Mouse (Mus musculus) kidney, adult 11 months (tissue): ENCODE data around the gene Jph4.
A peak's percentile ranks its signal among the peaks of the same experiment; 100 is the strongest.

Source experiments
- DNase-seq: peaks from one replicate; pipeline ENCODE4 v3.0.0; 2022

The Jph4 gene

DNA sequence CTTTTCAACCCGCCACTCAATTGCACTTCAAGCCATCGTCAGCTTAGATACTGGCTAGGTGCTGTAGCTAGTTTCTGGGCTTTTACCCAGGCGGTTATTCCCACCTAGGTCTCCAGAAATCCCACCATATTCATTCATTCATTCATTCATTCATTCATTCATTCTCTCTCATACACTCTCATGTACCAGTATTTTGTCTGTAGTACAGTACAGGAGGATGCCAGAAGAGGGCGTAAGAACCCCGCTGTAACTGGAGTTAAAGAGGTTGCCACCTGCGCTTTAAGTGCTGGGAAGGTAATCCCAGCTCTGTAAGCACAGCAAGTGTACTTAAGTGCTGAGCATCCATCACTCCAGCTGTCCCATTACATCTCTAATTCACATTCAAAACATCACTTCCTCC, 22.8 kb downstream of the Jph4 start:
- DNase-seq: no peak

DNA sequence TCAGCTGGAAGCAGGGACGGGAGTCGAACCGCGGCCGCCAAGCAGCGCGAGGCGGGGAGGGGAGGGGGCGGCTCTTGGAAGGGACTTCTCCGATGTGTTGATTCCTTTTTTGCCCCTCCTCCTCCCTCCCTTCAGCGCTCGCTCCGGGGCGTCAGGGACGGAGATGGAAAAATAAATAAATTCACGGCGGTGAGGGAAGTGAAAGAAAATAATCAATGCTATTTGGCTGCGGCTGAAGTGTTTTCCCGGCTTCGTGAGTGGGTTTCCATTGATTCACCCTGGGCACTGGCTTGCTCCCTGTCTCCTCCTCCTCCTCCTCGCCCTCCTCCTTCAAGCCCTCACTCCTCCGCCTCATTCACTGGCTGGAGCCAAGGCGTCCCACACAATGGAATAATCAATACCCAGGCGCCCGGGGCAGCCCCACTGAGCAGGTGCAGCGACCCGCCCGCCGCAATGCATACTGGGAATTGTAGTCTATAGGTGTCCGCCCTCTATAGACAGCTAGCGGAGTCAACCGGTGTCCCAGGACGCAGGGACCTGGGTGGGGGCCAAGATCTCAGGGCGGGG, 24.6 kb downstream of the Jph4 start, which contains the start of gene Zfhx2:
Zfhx2 (minus strand) TSS at position 314 of the 567 bp plus-strand sequence.
- DNase-seq: peak; percentile 97

- DNase-seq: no peak
These were observed 25.4 kb downstream of the Jph4 start for GRCm38 (mm10) chr14:55091209-55091865.

- DNase-seq: no peak
These were observed 27.4 kb downstream of the Jph4 start for GRCm38 (mm10) chr14:55089199-55089947.

GRCm38 (mm10) chr14:55086009-55086514, 30.7 kb downstream of the Jph4 start:
- no peak for DNase-seq

- peak; percentile 78 for DNase-seq
These were observed 31.3 kb downstream of the Jph4 start for GRCm38 (mm10) chr14:55085324-55086008.

- DNase-seq: peak; percentile 66
These were observed 33.3 kb downstream of the Jph4 start for GRCm38 (mm10) chr14:55083481-55083880.

DNA sequence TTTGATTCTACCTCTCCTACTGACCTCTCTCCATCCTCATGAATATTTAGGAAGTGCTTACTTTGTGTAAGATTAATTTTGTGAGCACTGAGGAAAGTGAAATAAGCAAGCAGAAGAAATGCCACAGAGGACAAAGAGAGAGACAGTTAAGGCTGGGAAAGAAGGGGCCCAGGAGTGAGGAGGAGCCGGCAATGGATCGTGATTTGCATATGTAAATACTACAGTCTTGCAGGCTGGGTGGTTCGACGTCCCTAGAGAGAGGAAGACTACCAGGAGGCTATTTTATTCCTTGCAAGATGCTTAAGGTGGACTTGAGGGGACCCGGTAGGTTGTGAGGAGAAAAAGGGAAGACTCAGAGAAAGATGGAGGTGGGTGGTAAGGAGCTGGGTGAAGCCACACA, 35.6 kb downstream of the Jph4 start:
- DNase-seq: no peak

GRCm38 (mm10) chr14:55079214-55079970, 37.3 kb downstream of the Jph4 start:
- DNase-seq: peak; percentile 48

- no peak for DNase-seq
These were observed 38.3 kb downstream of the Jph4 start for GRCm38 (mm10) chr14:55078366-55078989.

DNA sequence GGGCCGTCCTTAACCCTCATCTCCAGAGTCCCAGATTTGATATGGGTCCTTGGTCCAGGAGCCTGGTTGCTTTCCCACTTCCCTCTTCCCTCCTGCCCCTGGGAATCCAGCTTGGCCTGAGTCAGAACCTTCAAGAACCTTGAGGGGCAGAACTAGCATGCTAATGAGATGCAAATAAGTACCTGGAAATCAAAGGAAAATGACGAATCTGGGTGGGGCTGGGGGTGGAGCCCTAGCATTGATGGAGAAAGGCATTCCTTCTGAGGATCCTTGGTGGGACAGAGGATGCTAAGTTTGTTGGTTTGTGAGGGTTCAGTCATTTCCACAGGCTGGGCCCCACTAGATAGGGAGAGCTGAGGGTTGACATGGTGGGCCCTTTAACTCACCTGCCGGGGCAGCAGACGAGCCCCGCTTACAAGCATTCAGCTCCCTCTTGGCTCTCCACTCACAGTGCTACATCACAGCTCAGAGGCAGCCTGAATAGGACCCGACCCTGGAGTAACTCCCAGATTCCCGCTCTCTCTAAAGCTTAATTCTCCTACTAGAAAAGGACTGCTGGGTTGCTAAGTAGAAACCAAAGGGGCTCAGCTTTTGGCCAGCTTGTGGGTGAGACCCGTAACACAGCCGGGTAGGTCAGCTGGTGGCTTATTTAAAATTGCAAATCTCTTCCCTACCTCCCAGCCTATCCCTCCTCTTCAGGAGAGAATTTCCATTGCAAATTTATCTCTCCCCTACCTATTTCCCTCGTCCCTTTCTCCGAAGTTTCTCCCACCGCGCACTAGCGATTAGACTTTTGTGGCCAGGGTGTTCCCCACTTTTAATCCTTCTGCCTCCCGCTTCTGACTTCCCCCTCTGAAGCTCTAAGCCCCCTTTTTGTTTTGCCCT, 39.0 kb downstream of the Jph4 start:
- DNase-seq: no peak

- no peak for DNase-seq
These were observed 39.8 kb downstream of the Jph4 start for GRCm38 (mm10) chr14:55076956-55077355.

DNA sequence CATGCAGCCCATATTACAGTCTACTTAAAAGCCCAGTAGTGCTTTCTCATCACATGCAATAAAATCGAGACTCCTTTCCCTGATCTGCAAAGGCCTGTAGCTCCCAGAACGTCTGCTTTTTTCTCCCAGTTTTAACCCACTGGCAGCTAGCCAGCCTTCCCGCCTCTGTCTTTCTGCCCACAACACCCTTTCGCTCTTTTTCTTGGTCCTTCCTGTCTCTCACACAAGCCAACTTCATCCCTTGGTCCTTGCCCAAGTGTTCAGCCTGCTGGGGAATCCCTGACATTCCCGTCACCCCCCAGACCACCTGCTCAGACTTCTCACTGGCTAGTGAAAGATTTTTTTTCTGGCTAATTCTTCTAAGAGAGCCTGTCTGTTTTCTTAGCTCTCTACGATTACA, 40.5 kb downstream of the Jph4 start:
- no peak for DNase-seq

DNA sequence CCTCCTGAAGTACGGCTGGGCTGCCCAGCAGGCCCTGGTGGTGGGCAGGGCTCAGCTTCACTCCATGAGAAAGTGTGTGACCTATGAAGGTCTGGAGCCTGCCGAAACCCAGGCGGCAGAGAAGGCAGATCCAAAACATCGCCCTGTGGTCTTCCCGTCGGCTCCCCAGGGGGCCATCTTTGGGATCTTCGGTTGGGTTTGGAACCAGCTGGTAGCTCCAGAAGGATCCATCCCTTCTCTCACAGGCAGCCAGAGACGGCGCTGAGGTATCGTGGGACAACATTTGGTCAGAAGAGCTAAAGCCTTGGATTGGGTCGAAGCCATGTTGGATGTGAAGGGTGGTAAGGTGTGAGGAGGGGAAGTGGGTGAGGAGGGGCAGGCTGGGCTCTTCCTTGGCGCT, 42.3 kb downstream of the Jph4 start:
- no peak for DNase-seq

DNA sequence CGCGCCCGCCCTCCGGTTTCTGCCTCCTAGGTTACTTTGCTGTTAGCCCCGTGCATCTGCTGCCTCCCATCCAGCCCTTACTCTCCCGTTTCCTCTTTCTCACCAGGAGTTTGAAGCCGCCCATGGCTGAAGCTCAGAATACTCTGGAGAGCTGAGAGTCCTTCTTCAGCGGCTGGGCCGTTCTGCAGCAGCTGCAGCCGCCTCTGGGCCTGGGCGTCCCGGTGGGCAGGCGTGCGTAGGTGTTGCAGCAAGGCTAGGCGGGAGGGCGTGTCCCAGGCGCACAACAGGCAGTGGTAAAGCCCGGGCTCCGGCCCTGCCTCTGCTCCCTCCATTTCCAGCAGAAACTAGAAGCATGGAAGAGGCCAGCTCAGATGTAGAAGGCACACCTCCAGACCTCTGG, 45.0 kb downstream of the Jph4 start:
- no peak for DNase-seq

- no peak for DNase-seq
These were observed 50.7 kb downstream of the Jph4 start for GRCm38 (mm10) chr14:55066042-55066441.

GRCm38 (mm10) chr14:55065391-55065790, 51.3 kb downstream of the Jph4 start:
- DNase-seq: no peak

DNA sequence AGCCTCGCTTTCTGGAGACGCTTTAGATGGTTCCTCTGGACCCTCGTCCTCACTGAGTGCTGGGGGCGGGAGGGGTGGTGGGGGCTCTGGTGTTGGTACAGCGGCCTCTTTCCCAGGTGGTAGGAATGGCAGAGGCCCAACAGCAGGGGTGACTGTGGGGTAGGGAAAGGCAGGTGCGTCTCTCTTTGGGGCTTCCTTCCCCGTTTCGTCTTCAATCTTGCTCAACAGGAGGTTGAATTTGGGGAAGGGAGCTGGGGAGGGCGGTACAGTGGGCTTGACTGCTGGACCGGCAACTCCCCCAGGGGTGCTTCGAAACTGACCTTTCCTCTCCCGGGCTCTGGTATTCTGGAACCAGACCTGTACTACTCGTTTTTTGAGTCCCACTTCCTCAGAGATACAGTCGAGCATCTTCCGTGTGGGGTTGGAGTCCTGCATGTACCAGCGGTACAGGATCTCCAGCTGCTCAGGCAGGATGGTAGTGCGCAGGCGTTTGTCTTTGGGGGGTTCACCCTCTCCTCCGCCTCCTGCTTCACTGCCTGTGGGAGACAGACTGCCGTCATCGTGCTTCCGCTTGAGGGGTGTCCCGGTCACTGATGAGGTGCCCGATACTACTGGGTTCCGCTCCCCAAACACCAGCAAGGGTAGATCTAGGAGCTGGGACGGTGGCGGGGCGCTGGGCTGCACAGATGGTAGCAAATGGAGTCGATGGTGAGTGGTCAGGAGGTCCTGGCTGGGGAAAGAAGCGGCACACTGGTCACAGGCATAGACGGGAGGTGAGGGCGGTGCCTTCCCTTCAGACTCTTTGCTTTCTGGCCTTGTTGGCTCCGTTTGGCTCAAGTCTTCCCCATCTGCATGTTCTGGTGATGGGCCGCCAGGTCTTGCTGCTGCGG, 52.0 kb downstream of the Jph4 start:
- DNase-seq: no peak

DNA sequence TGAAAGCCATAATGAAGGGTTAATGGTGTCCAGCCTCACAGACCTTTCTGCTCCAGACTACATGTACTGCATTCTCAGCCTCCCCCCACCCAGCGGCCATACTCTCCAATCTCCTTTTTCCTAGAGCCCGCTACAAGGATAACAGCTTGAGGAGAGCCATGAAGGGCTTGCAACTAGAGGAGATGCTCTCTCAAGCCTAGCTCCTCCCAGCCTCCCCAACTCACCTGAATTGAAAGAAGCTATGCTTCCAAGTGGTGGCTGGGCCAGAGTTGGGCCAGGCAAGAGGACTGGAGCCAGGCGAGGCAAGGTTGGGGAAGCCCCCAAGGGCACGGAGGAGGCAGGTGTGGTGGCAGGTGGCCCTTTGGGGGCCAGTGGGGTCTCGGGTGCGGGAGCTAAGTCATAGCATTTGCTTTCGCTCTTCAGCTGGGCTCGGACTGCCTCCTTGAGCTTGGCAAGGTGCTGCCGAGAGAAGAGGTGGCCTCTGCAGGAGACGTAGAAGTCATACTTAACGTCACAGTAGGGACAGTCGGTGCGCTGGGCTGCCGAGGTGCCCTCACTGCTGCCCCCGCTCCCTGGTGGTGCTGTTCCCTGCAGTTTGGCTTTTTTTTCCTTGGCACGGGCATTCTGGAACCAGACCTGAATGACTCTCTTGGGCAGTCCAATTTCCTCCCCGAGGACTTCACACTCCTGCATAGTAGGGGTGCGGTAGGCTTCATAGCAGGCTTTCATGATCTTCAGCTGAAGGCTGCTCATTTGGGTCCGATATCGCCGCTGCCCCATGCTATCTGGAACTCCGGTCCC, 53.0 kb downstream of the Jph4 start:
- no peak for DNase-seq
